Mouse (Mus musculus): ENCODE data around the gene Cald1. TPM values are rescaled to one million over a fixed set of nuclear protein-coding genes. Genes with fewer than 3 reads are reported as not detected.

The Cald1 gene
- total and polyA plus RNA-seq, 2 experiments from 2014 or later: 20.7 to 40.5 TPM

DNA sequence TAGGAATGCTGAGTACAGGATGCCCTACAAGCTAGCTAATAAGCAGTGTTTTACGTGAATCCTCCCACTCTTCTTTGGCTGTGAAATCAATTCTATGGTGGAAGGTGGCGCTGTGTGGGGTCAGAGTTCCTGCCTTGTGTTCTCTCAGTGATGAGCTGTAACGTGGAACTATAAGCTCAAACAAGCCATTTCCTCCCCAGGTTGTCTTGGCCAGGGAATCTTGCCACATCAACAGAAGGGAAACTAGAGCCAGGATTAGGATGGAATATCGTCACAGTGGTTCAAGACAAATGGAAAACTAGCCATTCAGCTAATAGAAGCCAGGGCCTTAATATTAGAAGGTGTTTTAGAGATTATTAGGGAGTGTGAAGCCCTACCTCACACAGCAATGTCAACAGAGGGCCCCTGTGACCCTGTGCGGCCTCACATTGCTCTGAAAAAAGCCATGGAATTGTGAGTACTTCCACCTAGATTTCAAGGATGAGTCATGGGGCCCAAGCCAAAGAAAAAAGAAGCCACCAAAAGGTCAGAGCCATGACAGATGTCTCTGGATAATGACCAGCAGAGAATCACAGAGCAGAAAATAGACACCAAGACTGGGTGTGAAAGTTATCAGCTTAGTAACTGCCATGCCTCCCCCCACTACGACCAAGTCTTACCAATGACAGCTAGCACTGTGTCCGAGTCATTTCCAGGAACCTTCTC, 33.0 kb upstream of the Cald1 start:
- 83% methylated on average over 7 of the region's 7 CpGs for WGBS
- H3K4me2 ChIP-seq (ENCODE audit: low read depth, low read length, poor library complexity, severe bottlenecking): no peak overlapping the region
- no peaks in the 10 kb centered on the region for H3K27me3 ChIP-seq (ENCODE audit: insufficient read depth, low read length)
- DNase-seq (ENCODE audit: low spot score) (no peak), ATAC-seq (ENCODE audit: low FRiP score) (no peak)
- no peak for TF ChIP-seq CTCF (IDR thresholded peaks at IDR 0.05)
- H3K4me3 ChIP-seq (ENCODE audit: low read depth, low read length): no peak overlapping the region
- H3K9ac ChIP-seq (replicated peaks; ENCODE audit: low read length, poor library complexity, severe bottlenecking): no peak overlapping the region
- no peaks in the 10 kb centered on the region for H3K9me3 ChIP-seq (ENCODE audit: low read length)
- H3K4me1 ChIP-seq (ENCODE audit: insufficient read depth, low read length): no peaks in the 10 kb centered on the region
- no peak overlapping the region for H3K27ac ChIP-seq (ENCODE audit: low read depth, low read length)
- no peaks in the 10 kb centered on the region for H3K36me3 ChIP-seq (ENCODE audit: insufficient read depth, low read length)

- H3K36me3 ChIP-seq (ENCODE audit: insufficient read depth, low read length): no peaks in the 10 kb centered on the region
- H3K27ac ChIP-seq (ENCODE audit: low read depth, low read length): no peak overlapping the region
- no peak overlapping the region for H3K4me3 ChIP-seq (ENCODE audit: low read depth, low read length)
- H3K4me2 ChIP-seq (ENCODE audit: low read depth, low read length, poor library complexity, severe bottlenecking): no peak overlapping the region
- WGBS: 95% methylated on average over 5 of the region's 5 CpGs
- H3K9ac ChIP-seq (replicated peaks; ENCODE audit: low read length, poor library complexity, severe bottlenecking): no peak overlapping the region
- no peaks in the 10 kb centered on the region for H3K9me3 ChIP-seq (ENCODE audit: low read length)
- DNase-seq (ENCODE audit: low spot score) (no peak), ATAC-seq (ENCODE audit: low FRiP score) (no peak)
- no peak for TF ChIP-seq CTCF (IDR thresholded peaks at IDR 0.05)
- H3K27me3 ChIP-seq (ENCODE audit: insufficient read depth, low read length): no peaks in the 10 kb centered on the region
- H3K4me1 ChIP-seq (ENCODE audit: insufficient read depth, low read length): no peaks in the 10 kb centered on the region
Measured at GRCm38 (mm10) chr6:34567298-34567697, 31.0 kb upstream of the Cald1 start.

DNA sequence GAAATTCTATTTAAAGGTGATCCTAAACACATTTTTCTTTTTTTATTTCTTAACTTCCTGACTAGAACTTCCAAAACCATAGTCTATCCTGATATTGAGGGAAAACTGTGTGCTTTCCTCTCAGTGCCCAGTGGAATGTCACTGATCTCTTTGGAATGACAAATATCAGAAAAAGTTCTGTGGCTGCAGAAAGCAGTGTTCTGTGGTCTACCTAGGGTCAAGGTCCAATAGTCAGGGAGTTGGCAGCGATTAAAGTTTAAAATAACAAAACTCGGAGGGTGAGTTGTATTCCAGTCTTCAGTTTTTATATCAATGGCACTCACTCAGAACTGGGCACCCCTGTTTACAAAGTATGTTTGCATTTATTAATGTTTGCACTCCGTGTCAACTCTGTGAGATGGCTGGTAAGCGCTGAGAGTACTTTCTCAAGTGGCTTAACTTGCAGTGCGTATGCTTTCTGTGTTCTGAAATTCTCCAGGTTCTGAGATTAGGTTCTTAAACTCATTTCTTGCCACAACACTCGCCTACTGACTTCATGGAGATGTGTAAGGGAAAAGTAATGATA, 18.7 kb upstream of the Cald1 start:
- TF ChIP-seq CTCF (IDR thresholded peaks at IDR 0.05): no peak
- H3K9me3 ChIP-seq (ENCODE audit: low read length): no peaks in the 10 kb centered on the region
- ATAC-seq (ENCODE audit: low FRiP score): no peak
- H3K4me2 ChIP-seq (ENCODE audit: low read depth, low read length, poor library complexity, severe bottlenecking): no peak overlapping the region
- no peaks in the 10 kb centered on the region for H3K4me1 ChIP-seq (ENCODE audit: insufficient read depth, low read length)
- DNase-seq (ENCODE audit: low spot score): no peak
- H3K4me3 ChIP-seq (ENCODE audit: low read depth, low read length): no peak overlapping the region
- H3K36me3 ChIP-seq (ENCODE audit: insufficient read depth, low read length): no peaks in the 10 kb centered on the region
- H3K27me3 ChIP-seq (ENCODE audit: insufficient read depth, low read length): no peaks in the 10 kb centered on the region
- H3K27ac ChIP-seq (ENCODE audit: low read depth, low read length): no peak overlapping the region
- H3K9ac ChIP-seq (replicated peaks; ENCODE audit: low read length, poor library complexity, severe bottlenecking): no peak overlapping the region
- 86% methylated on average over 6 of the region's 6 CpGs for WGBS

GRCm38 (mm10) chr6:34583365-34583764, 14.9 kb upstream of the Cald1 start:
- H3K4me1 ChIP-seq (ENCODE audit: insufficient read depth, low read length): no peaks in the 10 kb centered on the region
- H3K27me3 ChIP-seq (ENCODE audit: insufficient read depth, low read length): no peaks in the 10 kb centered on the region
- TF ChIP-seq CTCF (IDR thresholded peaks at IDR 0.05): no peak
- H3K9me3 ChIP-seq (ENCODE audit: low read length): no peaks in the 10 kb centered on the region
- DNase-seq (ENCODE audit: low spot score): no peak
- no peak overlapping the region for H3K27ac ChIP-seq (ENCODE audit: low read depth, low read length)
- H3K36me3 ChIP-seq (ENCODE audit: insufficient read depth, low read length): no peaks in the 10 kb centered on the region
- 73% methylated on average over 5 of the region's 5 CpGs for WGBS
- no peak for ATAC-seq (ENCODE audit: low FRiP score)
- H3K4me3 ChIP-seq (ENCODE audit: low read depth, low read length): no peak overlapping the region
- H3K9ac ChIP-seq (replicated peaks; ENCODE audit: low read length, poor library complexity, severe bottlenecking): no peak overlapping the region
- no peak overlapping the region for H3K4me2 ChIP-seq (ENCODE audit: low read depth, low read length, poor library complexity, severe bottlenecking)

- Histone ChIP-seq H3K27me3 (ENCODE audit: insufficient read depth, low read length) (no peaks in the 10 kb centered on the region), H3K9me3 (ENCODE audit: low read length) (no peaks in the 10 kb centered on the region), H3K36me3 (ENCODE audit: insufficient read depth, low read length) (no peaks in the 10 kb centered on the region), H3K4me2 (ENCODE audit: low read depth, low read length, poor library complexity, severe bottlenecking) (no peak overlapping the region), H3K4me3 (ENCODE audit: low read depth, low read length) (no peak overlapping the region), H3K27ac (ENCODE audit: low read depth, low read length) (no peak overlapping the region), H3K4me1 (ENCODE audit: insufficient read depth, low read length) (no peaks in the 10 kb centered on the region), H3K9ac (replicated peaks; ENCODE audit: low read length, poor library complexity, severe bottlenecking) (no peak overlapping the region)
- DNase-seq (ENCODE audit: low spot score): no peak
- no peak for TF ChIP-seq CTCF (IDR thresholded peaks at IDR 0.05)
- WGBS: 78% methylated on average over 4 of the region's 4 CpGs
- ATAC-seq (ENCODE audit: low FRiP score): no peak
Measured at GRCm38 (mm10) chr6:34588066-34588465, 10.2 kb upstream of the Cald1 start.

DNA sequence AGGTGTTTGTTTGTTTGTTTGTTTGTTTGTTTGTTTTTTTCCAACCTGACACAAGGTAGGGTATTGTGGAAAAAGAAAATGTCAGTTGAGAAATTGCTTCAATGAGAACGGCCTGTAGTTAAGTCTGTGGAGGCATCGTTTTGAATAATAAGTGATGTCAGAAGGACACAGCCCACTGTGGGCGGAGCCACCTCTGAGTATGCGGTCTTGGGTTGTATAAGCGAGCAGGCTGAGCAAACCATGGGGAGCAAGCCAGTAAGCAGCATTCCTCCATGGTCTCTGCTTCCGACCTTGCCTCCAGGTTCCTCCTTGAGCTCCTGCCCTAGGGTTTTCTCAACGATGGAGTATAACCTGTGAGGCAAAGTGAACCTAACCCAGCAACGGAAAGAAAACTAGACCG, 7.6 kb upstream of the Cald1 start:
- TF ChIP-seq CTCF (IDR thresholded peaks at IDR 0.05): no peak
- DNase-seq (ENCODE audit: low spot score) (no peak), ATAC-seq (ENCODE audit: low FRiP score) (no peak)
- no peak overlapping the region for H3K4me2 ChIP-seq (ENCODE audit: low read depth, low read length, poor library complexity, severe bottlenecking)
- no peaks in the 10 kb centered on the region for H3K4me1 ChIP-seq (ENCODE audit: insufficient read depth, low read length)
- no peaks in the 10 kb centered on the region for H3K9me3 ChIP-seq (ENCODE audit: low read length)
- no peaks in the 10 kb centered on the region for H3K36me3 ChIP-seq (ENCODE audit: insufficient read depth, low read length)
- no peak overlapping the region for H3K27ac ChIP-seq (ENCODE audit: low read depth, low read length)
- H3K27me3 ChIP-seq (ENCODE audit: insufficient read depth, low read length): no peaks in the 10 kb centered on the region
- no peak overlapping the region for H3K9ac ChIP-seq (replicated peaks; ENCODE audit: low read length, poor library complexity, severe bottlenecking)
- no peak overlapping the region for H3K4me3 ChIP-seq (ENCODE audit: low read depth, low read length)
- WGBS: 96% methylated on average over 9 of the region's 9 CpGs

All from midbrain, postnatal 0 days (tissue).